Mouse (Mus musculus): Measurements from ENCODE around the gene Gm20883.
"Not testable (repeated sequence)": the region's sequence is repeated elsewhere in the genome, so short reads cannot be mapped to it uniquely, and the experiment has no call there.

Gm20883 gene

GRCm38 (mm10) chrY:50607951-50608350 lies at the start of gene Gm20883:
Gene Gm20883 (plus strand): TSS chrY:50608251.
- not testable (repeated sequence) for DNase-seq (ENCODE audit: low spot score)
